Mouse (Mus musculus) bone marrow macrophage, adult 2 months (primary cell): ENCODE results near the gene Slc26a11.

Source experiments
- CTCF ChIP-seq: IDR thresholded peaks from 2 replicates; pipeline ENCODE4 v1.5.1; 2012; ENCODE audit warnings: low read depth, mild to moderate bottlenecking, low read length, moderate library complexity
- POLR2A ChIP-seq: IDR thresholded peaks from 2 replicates; pipeline ENCODE4 v1.6.1; 2012; ENCODE audit warnings: mild to moderate bottlenecking, low read depth, low read length, borderline replicate concordance

DNA sequence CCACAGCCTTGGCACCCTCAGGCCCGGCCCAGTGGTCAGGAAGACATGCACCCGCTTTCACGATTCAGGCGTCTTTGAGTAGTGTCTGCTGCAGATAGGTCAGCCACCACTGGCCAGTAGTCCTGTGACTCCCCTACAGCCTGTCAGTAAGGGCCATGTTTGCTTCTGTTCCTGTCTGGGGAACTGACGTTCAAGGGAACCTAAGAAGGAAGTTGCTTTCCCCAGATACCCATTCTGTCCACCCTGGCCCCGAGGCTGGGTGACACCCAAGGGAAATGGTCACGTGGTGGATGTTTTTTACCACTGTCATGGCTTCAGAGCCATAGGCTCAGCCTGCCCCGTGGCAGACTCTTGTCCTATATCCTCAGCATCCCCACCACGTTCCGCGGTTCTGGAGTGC lies 22.0 kb downstream of the Slc26a11 start:
- no peak for TF ChIP-seq CTCF
- TF ChIP-seq POLR2A, result no peak
